Mouse (Mus musculus): ENCODE data around the gene Wwox. TPM values are rescaled to one million over a fixed set of nuclear protein-coding genes. Genes with fewer than 3 reads are reported as not detected.

Wwox gene
- total RNA-seq, 2 experiments from 2014 or later, result 4.6 to 4.8 TPM

- no peak for DNase-seq
- intact Hi-C loops (cut with DNase I), result no loop called here
Observed at GRCm38 (mm10) chr8:115348704-115349103, 909.2 kb downstream of the Wwox start.

GRCm38 (mm10) chr8:115350707-115351106 lies 911.3 kb downstream of the Wwox start:
- DNase-seq, result no peak
- intact Hi-C loops (cut with DNase I), result no loop called here

- intact Hi-C loops (cut with DNase I), result no loop called here
Observed at GRCm38 (mm10) chr8:115357663-115358335, 918.3 kb downstream of the Wwox start.

GRCm38 (mm10) chr8:115358481-115358880 lies 919.0 kb downstream of the Wwox start:
- intact Hi-C loops (cut with DNase I), result no loop called here

More at GRCm38 (mm10) chr8:115357663-115358335, 918.3 kb downstream of the Wwox start:
- peak in 1 of 2 experiments; percentile 15 for DNase-seq

GRCm38 (mm10) chr8:115359701-115360100 lies 920.2 kb downstream of the Wwox start:
- no peak for DNase-seq
- intact Hi-C loops (cut with DNase I), result no loop called here

More at GRCm38 (mm10) chr8:115358481-115358880, 919.0 kb downstream of the Wwox start:
- no peak for DNase-seq

GRCm38 (mm10) chr8:115362518-115362917 lies 923.1 kb downstream of the Wwox start:
- no peak for DNase-seq
- intact Hi-C loops (cut with DNase I), result no loop called here

- intact Hi-C loops (cut with DNase I), result no loop called here
Observed at GRCm38 (mm10) chr8:115374957-115375356, 935.5 kb downstream of the Wwox start.

GRCm38 (mm10) chr8:115375361-115376047 lies 936.0 kb downstream of the Wwox start:
- DNase-seq, result peak in 1 of 2 experiments; percentile 16
- intact Hi-C loops (cut with DNase I), result no loop called here

More at GRCm38 (mm10) chr8:115374957-115375356, 935.5 kb downstream of the Wwox start:
- DNase-seq, result no peak

GRCm38 (mm10) chr8:115377321-115377720 lies 937.9 kb downstream of the Wwox start:
- intact Hi-C loops (cut with DNase I), result no loop called here
- DNase-seq, result no peak

- DNase-seq, result no peak
- intact Hi-C loops (cut with DNase I), result no loop called here
Observed at GRCm38 (mm10) chr8:115380017-115380416, 940.6 kb downstream of the Wwox start.

GRCm38 (mm10) chr8:115390921-115391504 lies 951.6 kb downstream of the Wwox start:
- no peak for DNase-seq
- intact Hi-C loops (cut with DNase I), result no loop called here

GRCm38 (mm10) chr8:115395840-115396239 lies 956.4 kb downstream of the Wwox start:
- intact Hi-C loops (cut with DNase I), result no loop called here
- DNase-seq, result no peak

GRCm38 (mm10) chr8:115397981-115398380 lies 958.5 kb downstream of the Wwox start:
- intact Hi-C loops (cut with DNase I), result no loop called here
- DNase-seq, result no peak

- intact Hi-C loops (cut with DNase I), result loop anchor here (5.0 to 10.0 kb wide), 2 partner anchors 307 to 1035 kb away; partner anchors contain the start of gene Maf
- no peak for DNase-seq
Observed at GRCm38 (mm10) chr8:115400013-115400720, 960.7 kb downstream of the Wwox start.

Other genes starting within 250 kb of the Wwox start
- under 1 TPM; 0.05 to 0.17 TPM for gene Vat1l, start 234.0 kb upstream of the Wwox start, total RNA-seq (2021)
- gene Clec3a, start 21.6 kb upstream of the Wwox start, total RNA-seq (2021), result under 1 TPM in 1 of 2 experiments, not detected in 1; 0.75 TPM

All from heart, postnatal 36 days (tissue).